Mouse (Mus musculus) G1E (cell line): ENCODE data around the gene Tinag.

Experiments used
- CTCF ChIP-seq: IDR thresholded peaks from 2 replicates; pipeline ENCODE4 v1.5.1; 2012; ENCODE audit warnings: low read depth, low read length, inconsistent platforms, mixed read lengths
- GATA1 ChIP-seq: IDR thresholded peaks from 2 replicates; pipeline ENCODE4 v1.6.1; 2012; ENCODE audit warnings: borderline replicate concordance, low read length, inconsistent platforms, mixed read lengths
- GATA2 ChIP-seq: IDR thresholded peaks from 2 replicates; pipeline ENCODE4 v1.6.1; 2012; ENCODE audit warnings: low read depth, low read length, inconsistent platforms, borderline replicate concordance
- POLR2AphosphoS5 ChIP-seq: IDR thresholded peaks from 2 replicates; pipeline ENCODE4 v1.6.1; 2012; ENCODE audit warnings: low read depth, low read length, inconsistent platforms; ENCODE audit not compliant: insufficient replicate concordance
- TAL1 ChIP-seq: conservative IDR thresholded peaks from 2 replicates; pipeline ENCODE4 v1.6.1; 2012; ENCODE audit warnings: low read depth, low read length, inconsistent platforms, mixed read lengths

- no peak for TF ChIP-seq CTCF
- no peak for TF ChIP-seq POLR2AphosphoS5
- TF ChIP-seq GATA1, result no peak
- no peak for TF ChIP-seq TAL1
- TF ChIP-seq GATA2, result no peak
Measured at GRCm38 (mm10) chr9:77046067-77046715, 597 bp upstream of the Tinag start.
